Mouse (Mus musculus) liver, adult 2 months (tissue): Measurements from ENCODE around the gene Ppm1h.

Experiments
- CTCF ChIP-seq: fragments of 200-500 bp; IDR thresholded peaks from 2 replicates; pipeline ENCODE4 v1.5.1; 2011; ENCODE audit warnings: low read depth, low read length, control low read depth
- POLR2A ChIP-seq: fragments of 200-500 bp; IDR thresholded peaks from 2 replicates; pipeline ENCODE4 v1.6.1; 2011; ENCODE audit warnings: low read length, control low read depth; ENCODE audit not compliant: insufficient read depth; ENCODE audit errors: extremely low read depth

- no peak for TF ChIP-seq POLR2A
- TF ChIP-seq CTCF, result no peak
Measured at GRCm38 (mm10) chr10:122845471-122845870, 166.9 kb downstream of the Ppm1h start.
